Mouse (Mus musculus): ENCODE data around the gene Esrra. TPM values are rescaled to one million over a fixed set of nuclear protein-coding genes. Genes with fewer than 3 reads are reported as not detected.
A peak's percentile ranks its signal among the peaks of the same experiment; 100 is the strongest.

Gene Esrra
- polyA plus RNA-seq (2012; rRNA removed), result 175 and 234 TPM in 2 replicates

GRCm38 (mm10) chr19:6921647-6922567 is at the start of gene Esrra:
Gene Esrra (minus strand): TSS chr19:6921813.
- peak; percentile 100 for DNase-seq (ENCODE audit: low read depth, low spot score)
- under 1% methylated on average over 64 of the region's 66 CpGs for WGBS

- WGBS, result 20% methylated on average over 11 of the region's 11 CpGs
- no peak for DNase-seq (ENCODE audit: low read depth, low spot score)
These were observed 49.0 kb upstream of the Esrra start for GRCm38 (mm10) chr19:6970460-6971085.

GRCm38 (mm10) chr19:6969665-6970381 is 48.2 kb upstream of the Esrra start:
- 2% methylated on average over 54 of the region's 55 CpGs for WGBS
- DNase-seq (ENCODE audit: low read depth, low spot score), result no peak

GRCm38 (mm10) chr19:6969291-6969664 is 47.7 kb upstream of the Esrra start:
- DNase-seq (ENCODE audit: low read depth, low spot score), result no peak
- 2% methylated on average over 20 of the region's 20 CpGs for WGBS

GRCm38 (mm10) chr19:6968491-6969271 is 47.1 kb upstream of the Esrra start:
- no peak for DNase-seq (ENCODE audit: low read depth, low spot score)
- 4% methylated on average over 15 of the region's 15 CpGs for WGBS

- 87% methylated on average over 10 of the region's 10 CpGs for WGBS
These were observed 34.8 kb upstream of the Esrra start for GRCm38 (mm10) chr19:6956461-6956860.

GRCm38 (mm10) chr19:6955424-6955823 is 33.8 kb upstream of the Esrra start:
- no peak for DNase-seq (ENCODE audit: low read depth, low spot score)
- 81% methylated on average over 7 of the region's 7 CpGs for WGBS

More at GRCm38 (mm10) chr19:6956461-6956860, 34.8 kb upstream of the Esrra start:
- no peak for DNase-seq (ENCODE audit: low read depth, low spot score)

GRCm38 (mm10) chr19:6954046-6954445 is 32.4 kb upstream of the Esrra start:
- 18% methylated on average over 9 of the region's 9 CpGs for WGBS
- no peak for DNase-seq (ENCODE audit: low read depth, low spot score)

GRCm38 (mm10) chr19:6952712-6953037 is 31.1 kb upstream of the Esrra start:
- no peak for DNase-seq (ENCODE audit: low read depth, low spot score)
- 13% methylated on average over 3 of the region's 3 CpGs for WGBS

GRCm38 (mm10) chr19:6951994-6952711 is 30.5 kb upstream of the Esrra start:
- WGBS, result 1% methylated on average over 31 of the region's 31 CpGs

GRCm38 (mm10) chr19:6951381-6951968 is 29.9 kb upstream of the Esrra start:
- WGBS, result under 1% methylated on average over 35 of the region's 35 CpGs
- peak; percentile 93 for DNase-seq (ENCODE audit: low read depth, low spot score)

More at GRCm38 (mm10) chr19:6951994-6952711, 30.5 kb upstream of the Esrra start:
- DNase-seq (ENCODE audit: low read depth, low spot score), result no peak

- WGBS, result under 1% methylated on average over 28 of the region's 28 CpGs
- DNase-seq (ENCODE audit: low read depth, low spot score), result no peak
These were observed 29.1 kb upstream of the Esrra start for GRCm38 (mm10) chr19:6950613-6951153.

GRCm38 (mm10) chr19:6949951-6950350 is 28.3 kb upstream of the Esrra start:
- no peak for DNase-seq (ENCODE audit: low read depth, low spot score)
- WGBS, result 44% methylated on average over 5 of the region's 5 CpGs

GRCm38 (mm10) chr19:6949532-6949931 is 27.9 kb upstream of the Esrra start:
- DNase-seq (ENCODE audit: low read depth, low spot score), result no peak
- 45% methylated on average over 5 of the region's 5 CpGs for WGBS

- 89% methylated on average over 4 of the region's 4 CpGs for WGBS
- no peak for DNase-seq (ENCODE audit: low read depth, low spot score)
These were observed 26.6 kb upstream of the Esrra start for GRCm38 (mm10) chr19:6948186-6948585.

GRCm38 (mm10) chr19:6947742-6948141 is 26.1 kb upstream of the Esrra start:
- WGBS, result 57% methylated on average over 4 of the region's 4 CpGs
- DNase-seq (ENCODE audit: low read depth, low spot score), result no peak

GRCm38 (mm10) chr19:6943709-6944108 is 22.1 kb upstream of the Esrra start:
- 90% methylated on average over 6 of the region's 6 CpGs for WGBS
- DNase-seq (ENCODE audit: low read depth, low spot score), result no peak

- no peak for DNase-seq (ENCODE audit: low read depth, low spot score)
- WGBS, result 25% methylated on average over 5 of the region's 5 CpGs
These were observed 21.2 kb upstream of the Esrra start for GRCm38 (mm10) chr19:6942764-6943163.

Data from large intestine, adult 2 months (tissue).